Mouse (Mus musculus) hindbrain, embryonic 15.5 days (tissue): ENCODE measurements at regions not wholly inside any gene's neighbourhood (a gene's known extent, or its start where the extent isn't known, plus 50 kb on each side); places are given as distances from the start of the nearest gene placed in this dataset.
A peak's percentile ranks its signal among the peaks of the same experiment; 100 is the strongest.

Experiments
- ATAC-seq: fragments of 200-750 bp; cut with Nextera tagmentation; 2 replicates; pipeline ENCODE4 v1.8.0; 2017; ENCODE audit warnings: low read depth, moderate number of reproducible peaks, moderate TSS enrichment; ENCODE audit not compliant: low FRiP score
- H3K27ac ChIP-seq: fragments of 300-500 bp; sonication (generic); replicated peaks from 2 replicates; pipeline ENCODE4 v1.5.1; 2015; ENCODE audit warnings: mild to moderate bottlenecking, inconsistent platforms
- H3K27me3 ChIP-seq: fragments of 300-500 bp; sonication (generic); 2 replicates; pipeline ENCODE4 v1.6.1; 2015; ENCODE audit warnings: control low read depth, inconsistent platforms
- H3K36me3 ChIP-seq: fragments of 300-500 bp; sonication (generic); 2 replicates; pipeline ENCODE4 v1.6.1; 2015; ENCODE audit warnings: control low read depth, inconsistent platforms
- H3K4me1 ChIP-seq: fragments of 300-500 bp; sonication (generic); replicated peaks from 2 replicates; pipeline ENCODE4 v1.6.1; 2015; ENCODE audit warnings: control low read depth, inconsistent platforms
- H3K4me2 ChIP-seq: fragments of 300-500 bp; sonication (generic); 2 replicates; pipeline ENCODE4 v1.6.1; 2015; ENCODE audit warnings: moderate library complexity, mild to moderate bottlenecking, inconsistent platforms
- H3K4me3 ChIP-seq: fragments of 300-500 bp; sonication (generic); 2 replicates; pipeline ENCODE4 v1.5.1; 2015; ENCODE audit warnings: mild to moderate bottlenecking, inconsistent platforms
- H3K9ac ChIP-seq: fragments of 300-500 bp; sonication (generic); 2 replicates; pipeline ENCODE4 v1.6.1; 2015; ENCODE audit warnings: inconsistent platforms
- H3K9me3 ChIP-seq: fragments of 300-500 bp; sonication (generic); 2 replicates; pipeline ENCODE4 v1.6.1; 2016; ENCODE audit warnings: control low read depth, inconsistent platforms
- WGBS: fragments of 180-500 bp; shearing (Covaris S2); methylation state at CpG from one replicate; pipeline ENCODE4 v1.1.7; 2015; 5-methylcytosine and 5-hydroxymethylcytosine counted together

DNA sequence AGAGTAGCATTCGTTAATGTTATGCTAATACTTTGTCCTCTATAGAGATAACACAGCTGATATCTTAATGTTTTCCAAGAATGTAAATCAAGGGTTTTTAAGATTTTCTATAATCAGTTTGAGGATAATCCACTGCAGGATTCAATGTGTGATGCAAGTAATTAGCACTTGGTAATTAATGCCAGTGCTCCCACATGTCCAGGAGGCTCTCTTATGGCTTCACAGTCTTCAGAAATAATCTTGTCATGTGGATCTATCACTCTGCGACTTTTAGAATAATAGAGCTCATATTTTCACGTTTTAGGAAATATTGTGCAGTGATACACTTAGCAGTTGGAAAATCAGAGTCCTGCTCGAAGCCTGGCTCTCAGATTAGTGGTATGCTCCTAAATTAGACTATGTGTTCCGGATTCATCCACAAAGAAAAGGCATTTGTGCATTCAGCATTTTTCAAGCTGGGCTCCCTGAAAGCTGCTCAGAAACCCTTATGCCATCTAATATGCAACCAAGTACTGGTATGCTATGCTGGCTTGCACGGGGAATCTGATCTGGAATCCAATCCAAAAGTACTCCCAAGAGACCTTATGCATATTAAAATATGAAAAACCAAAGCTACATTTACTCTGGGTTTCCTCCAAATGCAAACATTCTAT, 1302.8 kb upstream of the Tyrp1 start:
- 49% methylated on average over 6 of the region's 6 CpGs for WGBS
- no peaks in the 10 kb centered on the region for H3K27me3 ChIP-seq
- H3K27ac ChIP-seq, result peak overlapping the region; percentile 3; the same call in 1 of the 2 replicates
- peaks cover 9% of the 10 kb centered on the region; the same call in 1 of the 2 replicates for H3K4me1 ChIP-seq
- H3K36me3 ChIP-seq, result no peaks in the 10 kb centered on the region
- no peak overlapping the region for H3K9ac ChIP-seq
- ATAC-seq, result no peak
- no peaks in the 10 kb centered on the region for H3K9me3 ChIP-seq
- H3K4me2 ChIP-seq, result no peak overlapping the region
- H3K4me3 ChIP-seq, result no peak overlapping the region

DNA sequence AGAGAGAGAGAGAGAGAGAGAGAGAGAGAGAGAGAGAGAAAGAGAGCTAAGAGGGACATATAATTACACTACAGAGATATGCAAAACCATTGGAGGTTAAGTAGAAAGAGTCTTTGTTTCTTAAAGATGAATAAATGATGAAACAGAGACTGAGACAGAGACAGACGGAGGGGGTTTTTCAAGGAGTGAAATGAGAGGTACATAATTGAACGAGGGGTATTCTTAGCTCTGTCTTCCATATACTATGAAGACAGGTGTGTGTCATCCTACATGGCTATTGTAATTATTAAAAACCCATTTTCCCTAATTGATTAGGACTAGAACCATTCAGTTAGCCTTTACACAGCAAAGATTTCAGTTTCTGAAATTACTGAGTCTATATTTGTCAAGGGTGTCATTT, 1302.2 kb upstream of the Tyrp1 start:
- peak overlapping the region; percentile 79 for H3K27ac ChIP-seq
- H3K36me3 ChIP-seq, result no peaks in the 10 kb centered on the region
- H3K27me3 ChIP-seq, result no peaks in the 10 kb centered on the region
- no peaks in the 10 kb centered on the region for H3K9me3 ChIP-seq
- H3K4me3 ChIP-seq, result no peak overlapping the region
- no peak for ATAC-seq
- no peak overlapping the region for H3K9ac ChIP-seq
- peaks cover 9% of the 10 kb centered on the region; the same call in 1 of the 2 replicates for H3K4me1 ChIP-seq
- 58% methylated on average over 2 of the region's 2 CpGs for WGBS
- H3K4me2 ChIP-seq, result no peak overlapping the region

- Histone ChIP-seq H3K9me3 (no peaks in the 10 kb centered on the region), H3K4me2 (no peak overlapping the region), H3K4me3 (no peak overlapping the region), H3K9ac (no peak overlapping the region), H3K27ac (peak overlapping the region; percentile 79), H3K27me3 (no peaks in the 10 kb centered on the region), H3K36me3 (no peaks in the 10 kb centered on the region), H3K4me1 (peaks cover 9% of the 10 kb centered on the region; the same call in 1 of the 2 replicates)
- peak; percentile 93 for ATAC-seq
- 35% methylated on average over 3 of the region's 3 CpGs for WGBS
Observed at GRCm38 (mm10) chr4:79532420-79533066, 1301.4 kb upstream of the Tyrp1 start.

- Histone ChIP-seq H3K27me3 (no peaks in the 10 kb centered on the region), H3K9ac (no peak overlapping the region), H3K4me1 (no peaks in the 10 kb centered on the region), H3K9me3 (no peaks in the 10 kb centered on the region), H3K4me3 (no peak overlapping the region), H3K4me2 (no peak overlapping the region), H3K36me3 (no peaks in the 10 kb centered on the region), H3K27ac (no peak overlapping the region)
- ATAC-seq, result no peak
- WGBS, result 82% methylated on average over 4 of the region's 4 CpGs
Observed at GRCm38 (mm10) chr4:79545461-79545860, 1288.5 kb upstream of the Tyrp1 start.
